Mouse (Mus musculus): ENCODE measurements around the gene Scn8a. TPM values are rescaled to one million over a fixed set of nuclear protein-coding genes. Genes with fewer than 3 reads are reported as not detected.

The Scn8a gene
- polyA plus RNA-seq, 1 experiment from 2014 or later, result 23.0 TPM

- H3K9ac ChIP-seq (replicated peaks; ENCODE audit: low read depth, low read length), result no peak overlapping the region
- no peaks in the 10 kb centered on the region for H3K9me3 ChIP-seq (ENCODE audit: control insufficient read depth, low read length)
- 47% methylated on average over 6 of the region's 6 CpGs for WGBS
- peaks cover 18% of the 10 kb centered on the region for H3K4me1 ChIP-seq (replicated peaks; ENCODE audit: control insufficient read depth, insufficient read depth, low read length)
- ATAC-seq, result no peak
- H3K27ac ChIP-seq (ENCODE audit: low read length), result no peak overlapping the region
- H3K4me3 ChIP-seq (replicated peaks; ENCODE audit: low read length), result no peak overlapping the region
- no peaks in the 10 kb centered on the region for H3K36me3 ChIP-seq (ENCODE audit: control insufficient read depth, insufficient read depth)
- no peaks in the 10 kb centered on the region for H3K27me3 ChIP-seq (replicated peaks; ENCODE audit: control insufficient read depth, insufficient read depth, low read length)
- no peak overlapping the region for H3K4me2 ChIP-seq (ENCODE audit: low read length)
Measured at GRCm38 (mm10) chr15:101093988-101094387, 224.3 kb downstream of the Scn8a start.

GRCm38 (mm10) chr15:101094979-101095378, 225.3 kb downstream of the Scn8a start:
- H3K9me3 ChIP-seq (ENCODE audit: control insufficient read depth, low read length), result no peaks in the 10 kb centered on the region
- no peak overlapping the region for H3K27ac ChIP-seq (ENCODE audit: low read length)
- H3K4me1 ChIP-seq (replicated peaks; ENCODE audit: control insufficient read depth, insufficient read depth, low read length), result peaks cover 18% of the 10 kb centered on the region
- H3K9ac ChIP-seq (replicated peaks; ENCODE audit: low read depth, low read length), result no peak overlapping the region
- H3K4me2 ChIP-seq (ENCODE audit: low read length), result no peak overlapping the region
- no peaks in the 10 kb centered on the region for H3K27me3 ChIP-seq (replicated peaks; ENCODE audit: control insufficient read depth, insufficient read depth, low read length)
- H3K36me3 ChIP-seq (ENCODE audit: control insufficient read depth, insufficient read depth), result no peaks in the 10 kb centered on the region
- WGBS, result 71% methylated on average over 9 of the region's 9 CpGs
- ATAC-seq, result no peak
- H3K4me3 ChIP-seq (replicated peaks; ENCODE audit: low read length), result no peak overlapping the region

- 56% methylated on average over 3 of the region's 3 CpGs for WGBS
- Histone ChIP-seq H3K4me3 (replicated peaks; ENCODE audit: low read length) (no peak overlapping the region), H3K9me3 (ENCODE audit: control insufficient read depth, low read length) (no peaks in the 10 kb centered on the region), H3K36me3 (ENCODE audit: control insufficient read depth, insufficient read depth) (no peaks in the 10 kb centered on the region), H3K4me1 (replicated peaks; ENCODE audit: control insufficient read depth, insufficient read depth, low read length) (peaks cover 18% of the 10 kb centered on the region), H3K4me2 (ENCODE audit: low read length) (no peak overlapping the region), H3K9ac (replicated peaks; ENCODE audit: low read depth, low read length) (no peak overlapping the region), H3K27ac (ENCODE audit: low read length) (no peak overlapping the region), H3K27me3 (replicated peaks; ENCODE audit: control insufficient read depth, insufficient read depth, low read length) (no peaks in the 10 kb centered on the region)
- ATAC-seq, result no peak
Measured at GRCm38 (mm10) chr15:101095392-101095791, 225.7 kb downstream of the Scn8a start.

Other genes starting within 250 kb of the Scn8a start
- gene Smagp, start 232.9 kb upstream of the Scn8a start, polyA plus RNA-seq (2015; fragmentation: Nextera tagmentation; extraction: Ambion mirVana), result 2.4 and 3.3 TPM in 2 replicates
- 0.65 and 0.70 TPM in 2 replicates for gene Bin2, start 200.3 kb upstream of the Scn8a start, polyA plus RNA-seq (2015; fragmentation: Nextera tagmentation; extraction: Ambion mirVana)
- gene Cela1, start 181.9 kb upstream of the Scn8a start, polyA plus RNA-seq (2015; fragmentation: Nextera tagmentation; extraction: Ambion mirVana), result 1.1 and 1.4 TPM in 2 replicates
- 0.34 and 0.39 TPM in 2 replicates for gene Galnt6, start 140.5 kb upstream of the Scn8a start, polyA plus RNA-seq (2015; fragmentation: Nextera tagmentation; extraction: Ambion mirVana)
- gene Slc4a8, start 108.1 kb upstream of the Scn8a start, polyA plus RNA-seq (2015; fragmentation: Nextera tagmentation; extraction: Ambion mirVana), result 20.8 and 25.7 TPM in 2 replicates
- gene Gm47841, start 177.5 kb downstream of the Scn8a start, polyA plus RNA-seq (2015; fragmentation: Nextera tagmentation; extraction: Ambion mirVana), result not detected in 2 replicates
- gene Fignl2, start 208.7 kb downstream of the Scn8a start, polyA plus RNA-seq (2015; fragmentation: Nextera tagmentation; extraction: Ambion mirVana), result 0.05 TPM in 1 of 2 replicates, not detected in the other
- not detected in 2 replicates for gene Ankrd33, start 245.9 kb downstream of the Scn8a start, polyA plus RNA-seq (2015; fragmentation: Nextera tagmentation; extraction: Ambion mirVana)